Mouse (Mus musculus) liver, postnatal 0 days (tissue): Measurements from ENCODE around the gene Pparg. TPM values are rescaled to one million over a fixed set of nuclear protein-coding genes. Genes with fewer than 3 reads are reported as not detected.

ENCODE experiments used
- ATAC-seq: fragments of 200-750 bp; cut with Nextera tagmentation; 2 replicates; pipeline ENCODE4 v1.8.0; 2017; ENCODE audit warnings: mild to moderate bottlenecking, moderate library complexity
- DNase-seq: peaks from one replicate; pipeline ENCODE4 v3.0.0-alpha.2; 2016
- H3K27ac ChIP-seq: fragments of 300-500 bp; sonication (generic); 2 replicates; pipeline ENCODE4 v1.5.1; 2014; ENCODE audit warnings: antibody characterized with exemption, moderate library complexity, mild to moderate bottlenecking, low read depth
- H3K27me3 ChIP-seq: fragments of 300-500 bp; sonication (generic); 2 replicates; pipeline ENCODE4 v1.6.1; 2014; ENCODE audit warnings: low read length, control low read depth, mixed read lengths; ENCODE audit not compliant: insufficient read depth
- H3K36me3 ChIP-seq: fragments of 300-500 bp; sonication (generic); replicated peaks from 2 replicates; pipeline ENCODE4 v1.6.1; 2014; ENCODE audit warnings: mild to moderate bottlenecking, control low read depth, low read length, moderate library complexity, mixed read lengths; ENCODE audit not compliant: insufficient read depth
- H3K4me1 ChIP-seq: fragments of 300-500 bp; sonication (generic); 2 replicates; pipeline ENCODE4 v1.6.1; 2014; ENCODE audit warnings: antibody characterized with exemption, mild to moderate bottlenecking, control low read depth; ENCODE audit not compliant: insufficient read depth
- H3K4me2 ChIP-seq: fragments of 300-500 bp; sonication (generic); 2 replicates; pipeline ENCODE4 v1.6.1; 2014; ENCODE audit warnings: low read depth, mild to moderate bottlenecking, low read length, moderate library complexity, mixed read lengths
- H3K4me3 ChIP-seq: fragments of 300-500 bp; sonication (generic); 2 replicates; pipeline ENCODE4 v1.5.1; 2014; ENCODE audit warnings: low read depth, low read length
- H3K9ac ChIP-seq: fragments of 300-500 bp; sonication (generic); replicated peaks from 2 replicates; pipeline ENCODE4 v1.6.1; 2014; ENCODE audit warnings: mild to moderate bottlenecking, moderate library complexity
- H3K9me3 ChIP-seq: fragments of 300-500 bp; sonication (generic); 2 replicates; pipeline ENCODE4 v1.6.1; 2016; ENCODE audit warnings: mild to moderate bottlenecking, control low read depth, low read length, mixed read lengths
- CTCF ChIP-seq: sonication (generic); IDR thresholded peaks from 2 replicates; pipeline ENCODE4 v1.5.1; 2016; ENCODE audit warnings: antibody characterized with exemption, low read depth
- EP300 ChIP-seq: IDR thresholded peaks from 2 replicates; pipeline ENCODE4 v1.6.1; 2016; ENCODE audit warnings: antibody characterized with exemption, low read depth, mild to moderate bottlenecking
- WGBS: fragments of 180-500 bp; shearing (Covaris S2); extraction: QIAGEN DNeasy Blood & Tissue Kit; methylation state at CpG from one replicate; pipeline ENCODE4 v1.1.7; 2014; ENCODE audit not compliant: insufficient replicate concordance; 5-methylcytosine and 5-hydroxymethylcytosine counted together
- polyA plus RNA-seq: library from polyadenylated mRNA; unstranded; fragments of >200 nt; fragmentation: Nextera tagmentation; extraction: Ambion mirVana; gene quantifications from 2 replicates; pipeline ENCODE4 v1.2.1, GENCODE M21; 2015

The Pparg gene
- polyA plus RNA-seq, 1 experiment from 2014 or later = 4.9 TPM

- no peak overlapping the region for H3K4me2 ChIP-seq
Measured at GRCm38 (mm10) chr6:115374871-115375852, 14.4 kb downstream of the Pparg start.

GRCm38 (mm10) chr6:115380596-115380995 is 19.8 kb downstream of the Pparg start:
- Histone ChIP-seq H3K9me3 (no peaks in the 10 kb centered on the region), H3K36me3 (no peaks in the 10 kb centered on the region), H3K27ac (no peak overlapping the region), H3K27me3 (no peaks in the 10 kb centered on the region), H3K4me2 (no peak overlapping the region), H3K9ac (no peak overlapping the region), H3K4me3 (no peak overlapping the region), H3K4me1 (0 out of 2 replicates have a peak, but pooled peaks cover 3% of the 10 kb centered on the region)
- WGBS = 57% methylated on average over 5 of the region's 5 CpGs
- ATAC-seq = no peak
- no peak for TF ChIP-seq EP300
- TF ChIP-seq CTCF = no peak
- DNase-seq = no peak

More at GRCm38 (mm10) chr6:115374871-115375852, 14.4 kb downstream of the Pparg start:
- no peak for ATAC-seq
- no peak for DNase-seq
- 62% methylated on average over 5 of the region's 5 CpGs for whole genome bisulfite sequencing
- TF ChIP-seq CTCF = no peak
- TF ChIP-seq EP300 = no peak
- no peak overlapping the region for H3K27ac ChIP-seq
- no peak overlapping the region for H3K4me3 ChIP-seq
- H3K27me3 ChIP-seq = no peaks in the 10 kb centered on the region
- H3K9me3 ChIP-seq = no peaks in the 10 kb centered on the region
- no peaks in the 10 kb centered on the region for H3K4me1 ChIP-seq
- H3K36me3 ChIP-seq = no peaks in the 10 kb centered on the region
- no peak overlapping the region for H3K9ac ChIP-seq

- Histone ChIP-seq H3K27ac (no peak overlapping the region), H3K4me1 (0 out of 2 replicates have a peak, but pooled peaks cover 3% of the 10 kb centered on the region), H3K4me3 (no peak overlapping the region), H3K9me3 (no peaks in the 10 kb centered on the region), H3K4me2 (no peak overlapping the region), H3K9ac (no peak overlapping the region), H3K36me3 (no peaks in the 10 kb centered on the region), H3K27me3 (no peaks in the 10 kb centered on the region)
- no peak for DNase-seq
- WGBS = 56% methylated on average over 5 of the region's 5 CpGs
- TF ChIP-seq EP300 = 0 out of 2 replicates have a peak, but pooled peaks have one; percentile 26
- no peak for TF ChIP-seq CTCF
- peak; percentile 41; the same call in 1 of the 2 replicates for ATAC-seq
Measured at GRCm38 (mm10) chr6:115382712-115383111, 22.0 kb downstream of the Pparg start.

DNA sequence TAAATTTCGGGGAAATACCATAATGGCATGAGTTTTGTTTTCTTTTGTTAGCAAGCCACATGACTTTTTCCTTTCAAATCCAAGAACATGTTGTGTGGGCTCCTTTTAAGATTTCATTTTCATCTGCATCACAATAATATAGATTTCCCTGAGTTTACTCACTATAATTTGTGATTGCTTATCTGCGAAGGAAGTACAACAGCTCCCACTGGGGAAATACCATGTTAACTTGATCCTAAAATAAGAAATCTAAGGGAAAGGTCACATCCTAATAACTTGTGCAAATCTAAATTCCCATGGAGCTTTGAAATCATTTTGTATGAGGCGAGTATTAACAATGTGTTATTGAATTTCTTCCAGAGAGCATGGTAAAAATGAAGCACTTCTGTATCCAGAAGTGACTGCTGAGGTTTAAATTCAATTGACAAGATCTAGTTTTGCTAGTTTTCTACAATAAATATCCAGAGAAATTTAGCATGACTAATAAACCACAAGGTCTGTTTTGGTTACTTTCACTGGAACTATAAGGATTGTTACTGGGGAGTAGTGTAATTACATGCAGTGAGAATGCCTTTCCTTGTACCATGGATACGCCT is 29.3 kb downstream of the Pparg start:
- DNase-seq (no peak), ATAC-seq (no peak)
- Histone ChIP-seq H3K27me3 (no peaks in the 10 kb centered on the region), H3K4me3 (no peak overlapping the region), H3K4me2 (no peak overlapping the region), H3K36me3 (no peaks in the 10 kb centered on the region), H3K4me1 (no peaks in the 10 kb centered on the region), H3K9me3 (no peaks in the 10 kb centered on the region), H3K9ac (no peak overlapping the region), H3K27ac (no peak overlapping the region)
- WGBS = 70% methylated on average over 4 of the region's 4 CpGs
- TF ChIP-seq CTCF (no peak), EP300 (no peak)

DNA sequence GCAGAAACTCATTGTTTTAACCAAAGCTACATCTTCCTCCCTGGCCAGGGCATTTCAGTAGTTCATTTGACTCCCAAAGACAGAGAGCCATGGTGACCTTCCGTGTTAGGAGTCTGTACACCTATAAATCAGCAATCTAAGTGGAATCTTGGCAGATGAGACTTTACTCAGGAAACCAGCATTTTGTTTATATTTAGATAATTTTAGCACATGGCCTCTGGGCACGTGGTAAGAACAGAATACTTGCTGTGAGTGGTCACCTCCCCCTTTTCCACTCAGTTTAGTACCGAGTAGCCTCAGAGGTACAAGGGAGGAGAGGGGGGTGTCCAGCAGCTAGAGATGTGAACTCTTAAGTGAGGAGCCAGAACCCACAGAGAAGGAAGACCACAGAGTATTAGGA is 36.2 kb downstream of the Pparg start:
- Histone ChIP-seq H3K4me2 (no peak overlapping the region), H3K9ac (no peak overlapping the region), H3K4me1 (no peaks in the 10 kb centered on the region), H3K27me3 (no peaks in the 10 kb centered on the region), H3K9me3 (no peaks in the 10 kb centered on the region), H3K27ac (no peak overlapping the region), H3K36me3 (no peaks in the 10 kb centered on the region), H3K4me3 (no peak overlapping the region)
- ATAC-seq = no peak
- 51% methylated on average over 3 of the region's 3 CpGs for WGBS
- no peak for TF ChIP-seq EP300
- TF ChIP-seq CTCF = no peak
- DNase-seq = no peak

DNA sequence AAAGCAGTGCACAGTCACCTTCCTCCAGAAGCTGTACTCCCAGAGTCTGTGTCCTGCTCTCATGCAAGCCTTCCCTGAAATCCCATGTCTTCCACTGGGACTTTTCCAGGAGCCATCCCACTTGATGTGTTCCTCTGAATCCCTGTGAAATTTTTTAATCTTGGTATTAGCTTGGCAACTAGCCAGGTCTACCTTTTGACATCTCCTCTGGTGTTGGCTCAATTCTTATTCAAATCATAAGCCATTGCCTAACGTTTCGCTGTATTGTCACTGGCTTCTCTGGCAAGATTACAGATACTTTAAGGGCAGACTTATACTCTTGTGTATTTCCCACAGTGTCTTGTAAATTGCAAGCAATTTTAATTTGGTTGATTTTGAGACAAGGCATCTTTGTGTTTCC is 43.6 kb downstream of the Pparg start:
- Histone ChIP-seq H3K9ac (no peak overlapping the region), H3K4me2 (no peak overlapping the region), H3K9me3 (no peaks in the 10 kb centered on the region), H3K27me3 (no peaks in the 10 kb centered on the region), H3K4me3 (no peak overlapping the region), H3K4me1 (no peaks in the 10 kb centered on the region), H3K27ac (no peak overlapping the region), H3K36me3 (no peaks in the 10 kb centered on the region)
- WGBS = 69% methylated on average over 2 of the region's 2 CpGs
- TF ChIP-seq CTCF = no peak
- no peak for TF ChIP-seq EP300
- DNase-seq (no peak), ATAC-seq (no peak)
